Mouse (Mus musculus) intestine, embryonic 16.5 days (tissue): ENCODE data around the gene Sbpl. TPM values are rescaled to one million over a fixed set of nuclear protein-coding genes. Genes with fewer than 3 reads are reported as not detected.

Source experiments
- ATAC-seq: fragments of 200-750 bp; cut with Nextera tagmentation; 2 replicates; pipeline ENCODE4 v1.8.0; 2017; ENCODE audit warnings: moderate TSS enrichment, moderate library complexity
- H3K27ac ChIP-seq: fragments of 300-500 bp; sonication (generic); 2 replicates; pipeline ENCODE4 v1.5.1; 2014; ENCODE audit warnings: mild to moderate bottlenecking, low read length
- H3K27me3 ChIP-seq: fragments of 300-500 bp; sonication (generic); replicated peaks from 2 replicates; pipeline ENCODE4 v1.6.1; 2014; ENCODE audit warnings: low read length, control low read depth, mixed read lengths; ENCODE audit not compliant: control insufficient read depth, insufficient read depth
- H3K36me3 ChIP-seq: fragments of 300-500 bp; sonication (generic); 2 replicates; pipeline ENCODE4 v1.6.1; 2014; ENCODE audit warnings: low read length, control low read depth; ENCODE audit not compliant: control insufficient read depth, insufficient read depth
- H3K4me1 ChIP-seq: fragments of 300-500 bp; sonication (generic); 2 replicates; pipeline ENCODE4 v1.6.1; 2014; ENCODE audit warnings: low read length, control low read depth, mixed read lengths; ENCODE audit not compliant: control insufficient read depth, insufficient read depth
- H3K4me2 ChIP-seq: fragments of 300-500 bp; sonication (generic); 2 replicates; pipeline ENCODE4 v1.6.1; 2014; ENCODE audit warnings: low read depth, low read length, control low read depth
- H3K4me3 ChIP-seq: fragments of 300-500 bp; sonication (generic); 2 replicates; pipeline ENCODE4 v1.5.1; 2014; ENCODE audit warnings: mild to moderate bottlenecking, low read length
- H3K9ac ChIP-seq: fragments of 300-500 bp; sonication (generic); 2 replicates; pipeline ENCODE4 v1.6.1; 2014; ENCODE audit warnings: low read depth, low read length
- H3K9me3 ChIP-seq: fragments of 300-500 bp; sonication (generic); 2 replicates; pipeline ENCODE4 v1.6.1; 2016; ENCODE audit warnings: low read length, control low read depth; ENCODE audit not compliant: control insufficient read depth
- WGBS: fragments of 180-500 bp; shearing (Covaris S2); extraction: QIAGEN DNeasy Blood & Tissue Kit; methylation state at CpG from one replicate; pipeline ENCODE4 v1.1.7; 2014; 5-methylcytosine and 5-hydroxymethylcytosine counted together
- polyA plus RNA-seq: library from polyadenylated mRNA; unstranded; fragments of >200 nt; fragmentation: Nextera tagmentation; extraction: Ambion mirVana; gene quantifications from 2 replicates; pipeline ENCODE4 v1.2.1, GENCODE M21; 2015

The Sbpl gene
- polyA plus RNA-seq, 1 experiment from 2014 or later = not detected

DNA sequence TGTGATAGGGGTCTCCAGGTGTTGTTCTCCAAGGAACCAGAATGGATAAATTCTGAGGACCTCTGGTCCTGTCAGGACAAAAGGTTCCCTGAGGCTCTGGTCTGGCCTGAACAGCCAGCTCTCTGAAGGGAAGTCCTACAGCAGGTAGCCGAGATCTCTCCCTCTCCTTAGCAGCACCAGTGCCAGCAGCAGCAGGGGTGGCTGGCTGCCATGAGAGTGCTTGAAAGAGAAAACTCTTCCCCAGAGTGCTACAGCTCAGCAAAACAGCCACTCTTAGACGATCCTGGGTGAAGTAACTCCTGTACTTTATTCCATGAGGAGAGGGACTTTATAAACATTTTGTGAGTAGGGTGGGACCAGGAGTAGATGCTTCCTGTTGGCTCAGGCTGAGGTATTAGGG is 34.7 kb upstream of the Sbpl start:
- Histone ChIP-seq H3K4me2 (no peak overlapping the region), H3K27ac (no peak overlapping the region), H3K9ac (no peak overlapping the region), H3K9me3 (no peaks in the 10 kb centered on the region), H3K4me3 (no peak overlapping the region), H3K4me1 (peaks cover 15% of the 10 kb centered on the region), H3K27me3 (no peaks in the 10 kb centered on the region), H3K36me3 (no peaks in the 10 kb centered on the region)
- ATAC-seq = no peak
- 39% methylated on average over 2 of the region's 2 CpGs for WGBS

GRCm38 (mm10) chr17:23984989-23985388 is 29.9 kb upstream of the Sbpl start:
- no peaks in the 10 kb centered on the region for H3K9me3 ChIP-seq
- H3K4me3 ChIP-seq = no peak overlapping the region
- H3K36me3 ChIP-seq = no peaks in the 10 kb centered on the region
- no peak overlapping the region for H3K27ac ChIP-seq
- H3K4me2 ChIP-seq = no peak overlapping the region
- no peak for ATAC-seq
- WGBS = 79% methylated on average over 1 of the region's 1 CpGs
- H3K9ac ChIP-seq = no peak overlapping the region
- no peaks in the 10 kb centered on the region for H3K27me3 ChIP-seq
- peaks cover 3% of the 10 kb centered on the region for H3K4me1 ChIP-seq

DNA sequence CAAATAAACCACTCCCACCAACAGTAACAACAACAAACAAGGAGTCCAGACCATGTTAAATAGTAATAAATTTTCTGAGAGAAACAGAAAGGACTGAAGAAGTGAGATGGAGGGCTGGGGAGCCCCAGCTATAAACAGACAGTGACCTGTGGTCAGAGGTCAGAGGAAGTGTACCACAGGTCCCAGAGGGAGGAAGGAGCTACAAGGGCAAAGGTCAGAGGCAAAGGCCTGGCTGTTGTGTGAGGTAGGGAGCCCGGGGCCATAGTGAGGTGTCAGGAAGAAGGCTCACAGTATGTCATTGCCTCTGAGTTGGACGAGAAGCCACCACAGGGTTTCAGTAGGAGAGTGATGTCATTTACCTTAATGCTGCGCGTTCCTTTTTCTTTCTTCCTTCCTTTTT is 27.8 kb upstream of the Sbpl start:
- ATAC-seq = peak; percentile 75

GRCm38 (mm10) chr17:23980297-23980909 is 25.3 kb upstream of the Sbpl start, which contains the start of gene Prss30:
Gene Prss30, minus strand, starts transcription at chr17:23980566.
- peaks cover 12% of the 10 kb centered on the region for H3K4me1 ChIP-seq
- H3K27me3 ChIP-seq = no peaks in the 10 kb centered on the region
- no peak within 1 kb of the TSS for H3K4me3 ChIP-seq
- no peaks in the 10 kb centered on the region for H3K9me3 ChIP-seq
- H3K36me3 ChIP-seq = no peaks in the 10 kb centered on the region
- no peak within 1 kb of the TSS; the same call in 1 of the 2 replicates for H3K9ac ChIP-seq
- peak; percentile 36; the same call in 1 of the 2 replicates for ATAC-seq
- H3K27ac ChIP-seq = peak within 1 kb of the TSS; percentile 28
- WGBS = 66% methylated on average over 10 of the region's 10 CpGs
- no peak within 1 kb of the TSS for H3K4me2 ChIP-seq

More for the DNA sequence above, 27.8 kb upstream of the Sbpl start:
- Histone ChIP-seq H3K36me3 (no peaks in the 10 kb centered on the region), H3K4me3 (no peak overlapping the region), H3K9ac (no peak overlapping the region), H3K9me3 (no peaks in the 10 kb centered on the region), H3K4me1 (peaks cover 3% of the 10 kb centered on the region), H3K27me3 (no peaks in the 10 kb centered on the region), H3K4me2 (no peak overlapping the region), H3K27ac (peak overlapping the region; percentile 52; the same call in 1 of the 2 replicates)
- WGBS = 41% methylated on average over 4 of the region's 4 CpGs

- ATAC-seq = 0 out of 2 replicates have a peak, but pooled peaks have one; percentile 4
- H3K4me2 ChIP-seq = no peak overlapping the region
Measured at GRCm38 (mm10) chr17:23979471-23979870, 24.4 kb upstream of the Sbpl start.

GRCm38 (mm10) chr17:23976665-23977064 is 21.6 kb upstream of the Sbpl start:
- no peaks in the 10 kb centered on the region for H3K27me3 ChIP-seq
- 60% methylated on average over 4 of the region's 4 CpGs for WGBS

More at GRCm38 (mm10) chr17:23979471-23979870, 24.4 kb upstream of the Sbpl start:
- no peaks in the 10 kb centered on the region for H3K36me3 ChIP-seq
- peaks cover 18% of the 10 kb centered on the region for H3K4me1 ChIP-seq
- WGBS = 35% methylated on average over 3 of the region's 3 CpGs
- no peaks in the 10 kb centered on the region for H3K9me3 ChIP-seq
- no peaks in the 10 kb centered on the region for H3K27me3 ChIP-seq
- H3K4me3 ChIP-seq = no peak overlapping the region
- peak overlapping the region; percentile 28 for H3K27ac ChIP-seq
- H3K9ac ChIP-seq = no peak overlapping the region; the same call in 1 of the 2 replicates

GRCm38 (mm10) chr17:23971315-23971714 is 16.2 kb upstream of the Sbpl start:
- no peak for ATAC-seq
- H3K36me3 ChIP-seq = no peaks in the 10 kb centered on the region
- no peak overlapping the region for H3K9ac ChIP-seq
- peaks cover 15% of the 10 kb centered on the region for H3K4me1 ChIP-seq
- no peak overlapping the region for H3K27ac ChIP-seq
- no peak overlapping the region for H3K4me3 ChIP-seq
- no peak overlapping the region for H3K4me2 ChIP-seq
- no peaks in the 10 kb centered on the region for H3K27me3 ChIP-seq
- 88% methylated on average over 9 of the region's 9 CpGs for WGBS
- no peaks in the 10 kb centered on the region for H3K9me3 ChIP-seq

More at GRCm38 (mm10) chr17:23976665-23977064, 21.6 kb upstream of the Sbpl start:
- Histone ChIP-seq H3K36me3 (no peaks in the 10 kb centered on the region), H3K4me1 (peaks cover 15% of the 10 kb centered on the region), H3K9ac (no peak overlapping the region), H3K4me2 (no peak overlapping the region), H3K27ac (peak overlapping the region; percentile 54), H3K4me3 (no peak overlapping the region), H3K9me3 (no peaks in the 10 kb centered on the region)
- ATAC-seq = peak; percentile 79

- H3K9me3 ChIP-seq = no peaks in the 10 kb centered on the region
- no peak overlapping the region for H3K4me3 ChIP-seq
- no peaks in the 10 kb centered on the region for H3K36me3 ChIP-seq
- WGBS = 5% methylated on average over 1 of the region's 1 CpGs
- ATAC-seq = no peak
- H3K27ac ChIP-seq = no peak overlapping the region
- H3K4me1 ChIP-seq = peaks cover 8% of the 10 kb centered on the region; the same call in 1 of the 2 replicates
- H3K27me3 ChIP-seq = no peaks in the 10 kb centered on the region
- H3K4me2 ChIP-seq = no peak overlapping the region
- H3K9ac ChIP-seq = no peak overlapping the region
Measured at GRCm38 (mm10) chr17:23969231-23969630, 14.2 kb upstream of the Sbpl start.

DNA sequence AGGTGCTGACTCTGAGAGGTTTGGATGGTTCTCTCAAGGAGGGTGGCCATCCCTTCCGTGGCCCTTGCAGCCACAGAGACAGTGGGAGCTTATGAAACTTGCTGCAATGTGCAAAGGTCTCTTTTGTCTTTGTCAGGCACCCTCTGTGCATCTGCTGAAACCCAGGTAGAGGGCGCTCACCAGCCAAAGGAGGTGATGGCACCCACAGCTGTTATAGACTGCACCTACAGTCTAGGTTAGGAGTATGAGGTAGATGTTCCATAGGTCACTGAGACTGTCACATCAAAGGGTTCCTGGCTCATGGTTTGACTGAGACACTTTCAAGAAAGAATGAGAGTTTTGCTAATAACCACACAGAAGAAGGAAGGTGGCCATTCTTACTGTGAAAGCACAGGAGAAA is 13.7 kb upstream of the Sbpl start:
- Histone ChIP-seq H3K9ac (no peak overlapping the region), H3K9me3 (no peaks in the 10 kb centered on the region), H3K4me1 (peaks cover 8% of the 10 kb centered on the region; the same call in 1 of the 2 replicates), H3K36me3 (no peaks in the 10 kb centered on the region), H3K4me2 (no peak overlapping the region), H3K4me3 (no peak overlapping the region), H3K27ac (no peak overlapping the region), H3K27me3 (no peaks in the 10 kb centered on the region)
- ATAC-seq = 0 out of 2 replicates have a peak, but pooled peaks have one; percentile 15
- 54% methylated on average over 2 of the region's 2 CpGs for WGBS
